Mouse (Mus musculus): Measurements from ENCODE around the gene Larp1.

- TF ChIP-seq POLR2A (IDR thresholded peaks at IDR 0.05; ENCODE audit: control insufficient read depth, extremely low read depth, insufficient read depth, low read length, poor library complexity) (no peak), CTCF (IDR thresholded peaks at IDR 0.05; ENCODE audit: borderline replicate concordance, control insufficient read depth, extremely low read depth, insufficient read depth, low read length, poor library complexity) (no peak)
These were observed 24.8 kb downstream of the Larp1 start for GRCm38 (mm10) chr11:58033635-58034034.

All from thymus, adult 2 months (tissue).